Mouse (Mus musculus): ENCODE data around the gene Myo15. TPM values are rescaled to one million over a fixed set of nuclear protein-coding genes. Genes with fewer than 3 reads are reported as not detected.

Myo15 gene
- total and polyA plus RNA-seq, 3 experiments = 0.04 to 0.07 TPM; not detected in 1

DNA sequence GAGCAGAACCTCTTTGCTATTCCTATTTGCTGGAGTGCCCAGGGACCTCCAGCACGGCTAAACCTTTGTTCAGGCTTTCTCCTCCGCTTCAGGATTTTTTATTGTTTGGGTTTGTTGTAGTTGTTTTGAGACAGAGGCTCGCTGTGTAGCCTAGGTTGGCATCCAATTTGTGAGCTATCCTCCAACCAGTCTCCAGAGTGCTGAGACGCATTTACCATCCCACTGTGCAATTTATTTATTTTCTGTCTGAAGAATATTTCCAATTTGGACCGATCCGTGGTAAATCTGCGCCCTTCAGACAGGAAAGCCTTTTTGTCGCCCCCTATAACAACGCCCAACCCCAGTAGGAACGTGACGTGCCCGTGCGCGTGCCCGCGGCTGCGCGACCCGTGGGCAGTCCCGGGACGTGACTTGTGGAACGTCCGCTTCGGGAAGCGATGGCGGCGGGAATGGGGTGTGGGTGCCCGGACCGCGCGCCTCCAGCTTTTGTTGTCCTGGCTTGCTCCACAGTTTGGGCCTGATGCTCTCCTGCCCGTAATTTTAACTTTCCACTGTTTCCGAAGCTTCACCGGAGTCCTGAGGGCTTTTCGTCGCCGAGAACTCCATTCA, 67.8 kb downstream of the Myo15 start (continued):
- TF ChIP-seq USF1 (IDR thresholded peaks at IDR 0.05; ENCODE audit: low read depth, low read length) (0 out of 2 replicates have a peak, but pooled peaks have one; percentile 30), CTCF (IDR thresholded peaks at IDR 0.05 in 2 of 3, conservative IDR thresholded peaks at IDR 0.05 in 1 of 3; ENCODE audit: control insufficient read depth in 1 of 3, insufficient read depth in 1 of 3, low read depth in 2 of 3, low read length in 3 of 3, poor library complexity in 1 of 3, severe bottlenecking in 1 of 3) (peak in 2 of 3 experiments; percentile 1 to 19; a peak in 3 of 6 replicates), JUND (IDR thresholded peaks at IDR 0.05; ENCODE audit: low read depth, low read length) (no peak)

DNA sequence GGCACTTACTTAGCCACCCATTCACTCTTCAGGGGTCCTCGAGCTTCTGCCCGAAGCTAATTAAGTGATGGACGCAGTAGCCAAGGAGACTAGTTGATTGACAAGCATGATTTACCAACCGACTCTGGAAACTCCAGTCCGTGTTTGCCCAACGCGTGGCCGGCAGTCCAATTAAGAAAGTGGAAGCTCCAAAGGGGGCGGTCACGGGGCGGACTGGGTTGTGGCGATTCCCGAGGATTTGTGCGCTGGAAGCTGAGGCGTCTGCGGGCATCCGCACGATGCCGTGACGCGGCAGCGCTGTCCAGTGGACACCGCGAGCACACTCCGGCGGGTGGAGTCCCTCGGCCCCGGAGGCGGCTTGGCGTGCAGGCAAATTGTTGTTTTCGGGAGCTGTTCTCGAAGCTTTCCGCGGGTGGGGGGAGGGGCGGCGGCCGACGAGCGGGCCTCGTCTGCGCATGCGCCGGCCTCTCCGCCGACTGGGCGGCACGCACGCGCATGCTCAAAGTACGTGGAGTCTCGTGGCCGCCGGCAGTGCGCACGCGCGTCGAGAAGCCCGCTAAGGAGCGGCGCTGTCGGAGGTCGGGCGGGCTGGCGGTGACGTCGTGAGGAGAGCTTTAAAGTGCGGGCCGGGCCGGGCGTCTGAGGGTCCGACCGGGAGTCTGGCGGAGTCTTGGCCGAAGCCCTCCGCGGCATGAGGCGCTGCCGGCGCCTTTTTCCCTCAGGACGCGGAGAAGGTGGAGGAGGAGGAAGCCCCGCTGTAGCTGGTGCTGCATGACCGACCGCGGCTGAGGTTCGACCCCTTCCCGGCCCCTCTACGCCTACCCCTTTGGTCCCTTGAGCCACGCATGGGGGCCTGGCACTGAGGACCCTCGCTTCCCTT, 68.6 kb downstream of the Myo15 start:
- Histone ChIP-seq H3K79me2 (ENCODE audit: control insufficient read depth, insufficient read depth, low read length, poor library complexity) (peaks cover 52% of the 10 kb centered on the region), H3K27ac (ENCODE audit: control insufficient read depth, low read depth, low read length) (peak overlapping the region; percentile 94), H3K9ac (ENCODE audit: control insufficient read depth, low read depth, low read length, poor library complexity, severe bottlenecking) (peak overlapping the region; percentile 96), H3K4me1 (ENCODE audit: control insufficient read depth in 1 of 2, insufficient read depth in 2 of 2, low read length in 2 of 2) (peaks cover 0 to 24% of the 10 kb centered on the region in 2 experiments), H3K27me3 (ENCODE audit: control insufficient read depth in 1 of 2, insufficient read depth in 2 of 2, low read length in 2 of 2) (peaks cover 5 to 6% of the 10 kb centered on the region in 2 experiments), H3K9me3 (replicated peaks; ENCODE audit: insufficient read depth, low read length) (no peaks in the 10 kb centered on the region), H3K36me3 (ENCODE audit: control insufficient read depth in 1 of 2, insufficient read depth in 2 of 2, low read length in 2 of 2) (peaks cover 4 to 29% of the 10 kb centered on the region in 2 experiments; a peak in 3 of 4 replicates), H3K4me3 (ENCODE audit: control insufficient read depth in 1 of 2, insufficient read depth in 1 of 2, low read depth in 2 of 2, low read length in 2 of 2) (peak overlapping the region; percentile 50 to 86)
- DNase-seq (ENCODE audit: low read depth, low spot score) = peak; percentile 99
- no peak for TF ChIP-seq UBTF (IDR thresholded peaks at IDR 0.05; ENCODE audit: borderline replicate concordance, insufficient read depth, low read depth, low read length)
- peak; percentile 15 for TF ChIP-seq MXI1 (IDR thresholded peaks at IDR 0.05; ENCODE audit: low read depth, low read length)
- TF ChIP-seq USF1 (IDR thresholded peaks at IDR 0.05; ENCODE audit: low read depth, low read length) = peak; percentile 55; the same call in 1 of the 2 replicates
- no peak for TF ChIP-seq SMC3 (IDR thresholded peaks at IDR 0.05; ENCODE audit: low read depth, low read length)
- no peak for TF ChIP-seq RAD21 (IDR thresholded peaks at IDR 0.05; ENCODE audit: low read depth, low read length)
- no peak for TF ChIP-seq MEF2A (IDR thresholded peaks at IDR 0.05; ENCODE audit: extremely low read depth, insufficient replicate concordance, low read depth, low read length, poor library complexity, severe bottlenecking)
- TF ChIP-seq JUND (IDR thresholded peaks at IDR 0.05; ENCODE audit: low read depth, low read length) = no peak
- TF ChIP-seq USF2 (IDR thresholded peaks at IDR 0.05; ENCODE audit: borderline replicate concordance in 1 of 2, insufficient read depth in 1 of 2, low read depth in 1 of 2, low read length in 2 of 2) = no peak
- TF ChIP-seq POLR2AphosphoS5 (IDR thresholded peaks at IDR 0.05; ENCODE audit: borderline replicate concordance, low read depth, low read length) = no peak
- peak; percentile 56 for TF ChIP-seq ETS1 (IDR thresholded peaks at IDR 0.05; ENCODE audit: low read depth, low read length)
- peak; percentile 54 to 77; a peak in 3 of 4 replicates for TF ChIP-seq POLR2A (IDR thresholded peaks at IDR 0.05; ENCODE audit: control insufficient read depth in 1 of 2, insufficient read depth in 1 of 2, low read depth in 1 of 2, low read length in 2 of 2, poor library complexity in 1 of 2)
- 0 out of 2 replicates have a peak, but pooled peaks have one; percentile 18 for TF ChIP-seq ZNF384 (IDR thresholded peaks at IDR 0.05; ENCODE audit: low read depth, low read length)
- no peak for TF ChIP-seq GATA1 (IDR thresholded peaks at IDR 0.05; ENCODE audit: low read depth, low read length)
- peak; percentile 7; the same call in 1 of the 2 replicates for TF ChIP-seq SIN3A (IDR thresholded peaks at IDR 0.05; ENCODE audit: low read length)
- TF ChIP-seq MYC (IDR thresholded peaks at IDR 0.05; ENCODE audit: low read depth, low read length) = 0 out of 2 replicates have a peak, but pooled peaks have one; percentile 18
- TF ChIP-seq EP300 (IDR thresholded peaks at IDR 0.05; ENCODE audit: low read depth in 1 of 2, low read length in 2 of 2) = 0 out of 4 replicates have a peak, but pooled peaks of 1 of the 2 experiments have one; percentile 19
- TF ChIP-seq CHD1 (IDR thresholded peaks at IDR 0.05; ENCODE audit: low read depth, low read length) = no peak; the same call in 1 of the 2 replicates
- TF ChIP-seq POLR2AphosphoS2 (IDR thresholded peaks at IDR 0.05; ENCODE audit: low read length) = peak; percentile 89
- TF ChIP-seq ZMIZ1 (IDR thresholded peaks at IDR 0.05; ENCODE audit: low read depth, low read length) = peak; percentile 83
- peak; percentile 63; the same call in 1 of the 2 replicates for TF ChIP-seq ELF1 (IDR thresholded peaks at IDR 0.05; ENCODE audit: low read depth, low read length)
- TF ChIP-seq NELFE (IDR thresholded peaks at IDR 0.05; ENCODE audit: low read depth, low read length) = peak; percentile 93
- TF ChIP-seq TCF12 (IDR thresholded peaks at IDR 0.05; ENCODE audit: low read depth, low read length) = peak; percentile 61; the same call in 1 of the 2 replicates
- TF ChIP-seq MAZ (IDR thresholded peaks at IDR 0.05; ENCODE audit: low read depth, low read length) = peak; percentile 76; the same call in 1 of the 2 replicates
- TF ChIP-seq MYB (IDR thresholded peaks at IDR 0.05; ENCODE audit: low read depth, low read length) = no peak
- TF ChIP-seq RCOR1 (IDR thresholded peaks at IDR 0.05; ENCODE audit: low read depth, low read length) = no peak
- TF ChIP-seq CTCF (IDR thresholded peaks at IDR 0.05 in 2 of 3, conservative IDR thresholded peaks at IDR 0.05 in 1 of 3; ENCODE audit: control insufficient read depth in 1 of 3, insufficient read depth in 1 of 3, low read depth in 2 of 3, low read length in 3 of 3, poor library complexity in 1 of 3, severe bottlenecking in 1 of 3) = 0 out of 6 replicates have a peak, but pooled peaks of 1 of the 3 experiments have one; percentile 2
- 0 out of 2 replicates have a peak, but pooled peaks have one; percentile 7 for TF ChIP-seq ZKSCAN1 (IDR thresholded peaks at IDR 0.05; ENCODE audit: low read depth, low read length)
- no peak for TF ChIP-seq ZC3H11A (IDR thresholded peaks at IDR 0.05; ENCODE audit: low read depth, low read length)
- no peak; the same call in 1 of the 2 replicates for TF ChIP-seq KAT2A (conservative IDR thresholded peaks at IDR 0.05; ENCODE audit: low read depth, low read length)
